8 mouse cellular contexts compared by ENCODE assay signal in genomic region chr9:57764147-57764973, GRCm38 (mm10). TPM values are rescaled to one million over a fixed set of nuclear protein-coding genes. Genes with fewer than 3 reads are reported as not detected.
A peak's percentile ranks its signal among the peaks of the same experiment; 100 is the strongest.
DNase-seq lines count a peak whose midpoint lies in the region; ATAC-seq and TF ChIP-seq lines count a peak whose summit lies in the region.

No protein-coding gene starts in this region.

- peak; percentile 52 for ATAC-seq in embryonic facial prominence, embryonic 15.5 days (ENCODE audit: insufficient number of reproducible peaks, low FRiP score, low TSS enrichment, low read depth)
- peak; percentile 63 for ATAC-seq in limb, embryonic 14.5 days (ENCODE audit: low FRiP score, low read depth)
- ATAC-seq in midbrain, embryonic 15.5 days (replicated peaks), result peak; percentile 56

- peak overlapping the region; percentile 99 for H3K27ac ChIP-seq in embryonic facial prominence, embryonic 15.5 days (replicated peaks)
- H3K27ac ChIP-seq in heart, adult 2 months, result peak overlapping the region; percentile 100
- H3K27ac ChIP-seq in limb, embryonic 14.5 days (replicated peaks; ENCODE audit: low read depth, low read length), result peak overlapping the region; percentile 97
- H3K27ac ChIP-seq in midbrain, embryonic 15.5 days, result peak overlapping the region; percentile 98

- peak overlapping the region; percentile 96 for H3K4me2 ChIP-seq in embryonic facial prominence, embryonic 15.5 days (replicated peaks)
- peak overlapping the region; percentile 95 for H3K4me2 ChIP-seq in limb, embryonic 14.5 days (replicated peaks; ENCODE audit: low read depth, low read length, severe bottlenecking)
- peak overlapping the region; percentile 97 for H3K4me2 ChIP-seq in midbrain, embryonic 15.5 days

- TF ChIP-seq CTCF in heart, adult 2 months (IDR thresholded peaks at IDR 0.05), result 0 out of 2 replicates have a peak, but pooled peaks have one; percentile 10

- H3K79me2 ChIP-seq in heart, adult 2 months (replicated peaks; ENCODE audit: control insufficient read depth, insufficient read depth, low read length), result peaks cover 7% of the 10 kb centered on the region

- H3K27me3 ChIP-seq in embryonic facial prominence, embryonic 15.5 days, result no peaks in the 10 kb centered on the region
- H3K27me3 ChIP-seq in heart, adult 2 months (ENCODE audit: control insufficient read depth, insufficient read depth, low read length), result no peaks in the 10 kb centered on the region
- H3K27me3 ChIP-seq in limb, embryonic 14.5 days (ENCODE audit: control insufficient read depth, insufficient read depth, low read length), result no peaks in the 10 kb centered on the region
- no peaks in the 10 kb centered on the region for H3K27me3 ChIP-seq in midbrain, embryonic 15.5 days (replicated peaks)
- no peaks in the 10 kb centered on the region for H3K27me3 ChIP-seq in splenic B cell, adult 2 months (ENCODE audit: control insufficient read depth, insufficient read depth, low read length, poor library complexity, severe bottlenecking)

- H3K4me3 ChIP-seq in embryonic facial prominence, embryonic 15.5 days (replicated peaks), result peak overlapping the region; percentile 82
- peak overlapping the region; percentile 74 for H3K4me3 ChIP-seq in heart, adult 2 months
- H3K4me3 ChIP-seq in limb, embryonic 14.5 days (replicated peaks; ENCODE audit: low read length), result peak overlapping the region; percentile 94
- peak overlapping the region; percentile 59 for H3K4me3 ChIP-seq in midbrain, embryonic 15.5 days

- peak overlapping the region; percentile 91 for H3K9ac ChIP-seq in embryonic facial prominence, embryonic 15.5 days
- H3K9ac ChIP-seq in heart, adult 2 months (ENCODE audit: low read depth, low read length), result peak overlapping the region; percentile 98
- H3K9ac ChIP-seq in limb, embryonic 14.5 days (ENCODE audit: low read depth, low read length, severe bottlenecking), result peak overlapping the region; percentile 97
- H3K9ac ChIP-seq in midbrain, embryonic 15.5 days, result peak overlapping the region; percentile 75

- intact Hi-C loops in heart, adult 2 months (cut with DNase I), result loop anchor here (2.0 to 5.0 kb wide), 4 partner anchors 72 to 233 kb away; partner anchors contain the start of genes Arid3b and Ubl7

- 0 out of 2 replicates have a peak, but pooled peaks have one; percentile 15 for TF ChIP-seq EP300 in heart, adult 2 months (IDR thresholded peaks at IDR 0.05; ENCODE audit: insufficient read depth, low read depth, low read length)

- DNase-seq in retina, adult 2 months (ENCODE audit: low read depth, low spot score), result peak; percentile 32
- no peak for DNase-seq in retina, embryonic 14.5 days (ENCODE audit: low spot score)
- peak; percentile 77 to 81 for DNase-seq in heart, adult 2 months
- peak; percentile 88 for DNase-seq in kidney, adult 9 months
- peak; percentile 71 for DNase-seq in limb, embryonic 14.5 days (ENCODE audit: low spot score)
- DNase-seq in splenic B cell, adult 2 months (ENCODE audit: low read depth, low spot score), result peak; percentile 34

- H3K9me3 ChIP-seq in embryonic facial prominence, embryonic 15.5 days (replicated peaks), result no peaks in the 10 kb centered on the region
- H3K9me3 ChIP-seq in limb, embryonic 14.5 days (ENCODE audit: control insufficient read depth, low read length), result no peaks in the 10 kb centered on the region
- H3K9me3 ChIP-seq in midbrain, embryonic 15.5 days, result no peaks in the 10 kb centered on the region

- H3K36me3 ChIP-seq in embryonic facial prominence, embryonic 15.5 days, result peaks cover 18% of the 10 kb centered on the region
- H3K36me3 ChIP-seq in heart, adult 2 months (ENCODE audit: control insufficient read depth, insufficient read depth, low read length), result peaks cover 16% of the 10 kb centered on the region
- H3K36me3 ChIP-seq in limb, embryonic 14.5 days (ENCODE audit: control insufficient read depth, insufficient read depth, low read length), result peaks cover 27% of the 10 kb centered on the region
- H3K36me3 ChIP-seq in midbrain, embryonic 15.5 days (replicated peaks), result peaks cover 13% of the 10 kb centered on the region
- peaks cover 10% of the 10 kb centered on the region for H3K36me3 ChIP-seq in splenic B cell, adult 2 months (ENCODE audit: control insufficient read depth, insufficient read depth, low read length, poor library complexity, severe bottlenecking)

- no peak for TF ChIP-seq POLR2A in heart, adult 2 months (IDR thresholded peaks at IDR 0.05; ENCODE audit: insufficient read depth, low read depth, low read length)
- TF ChIP-seq POLR2A in limb, embryonic 14.5 days (IDR thresholded peaks at IDR 0.05; ENCODE audit: borderline replicate concordance, extremely low read depth, insufficient read depth, insufficient read length), result no peak

- peaks cover 35% of the 10 kb centered on the region for H3K4me1 ChIP-seq in embryonic facial prominence, embryonic 15.5 days
- peaks cover 21% of the 10 kb centered on the region for H3K4me1 ChIP-seq in heart, adult 2 months (ENCODE audit: control insufficient read depth, insufficient read depth, low read length)
- peaks cover 32% of the 10 kb centered on the region for H3K4me1 ChIP-seq in limb, embryonic 14.5 days (ENCODE audit: control insufficient read depth, insufficient read depth, low read length)
- H3K4me1 ChIP-seq in midbrain, embryonic 15.5 days, result peaks cover 39% of the 10 kb centered on the region

- under 1% methylated on average over 57 of the region's 57 CpGs for WGBS in embryonic facial prominence, embryonic 15.5 days
- under 1% methylated on average over 57 of the region's 57 CpGs for WGBS in heart, adult 2 months
- under 1% methylated on average over 52 of the region's 57 CpGs for WGBS in limb, embryonic 14.5 days
- under 1% methylated on average over 57 of the region's 57 CpGs for WGBS in midbrain, embryonic 15.5 days

RNA-seq across cellular contexts. Expression of gene Clk3, which starts 1.3 kb away (rescaled TPM):
- polyA plus RNA-seq in embryonic facial prominence, embryonic 15.5 days (2015; fragmentation: Nextera tagmentation; extraction: Ambion mirVana), result 78.4 and 80.2 TPM in 2 replicates
- 10 to 100 TPM; 27.6 to 33.8 TPM for total RNA-seq in heart, adult 2 months (2021)
- polyA plus RNA-seq in heart, adult 2 months (2012; rRNA removed), result 61.7 and 124 TPM in 2 replicates
- 133 and 146 TPM in 2 replicates for polyA plus RNA-seq in limb, embryonic 14.5 days (2012; rRNA removed)
- 56.1 and 76.3 TPM in 2 replicates for polyA plus RNA-seq in limb, embryonic 14.5 days (2014; fragmentation: Nextera tagmentation; extraction: Ambion mirVana)
- polyA plus RNA-seq in midbrain, embryonic 15.5 days (2015; fragmentation: Nextera tagmentation; extraction: Ambion mirVana), result 75.4 and 86.2 TPM in 2 replicates

RNA-seq across cellular contexts. Expression of gene Edc3, which starts 56.0 kb away (rescaled TPM):
- 32.4 and 33.2 TPM in 2 replicates for polyA plus RNA-seq in embryonic facial prominence, embryonic 15.5 days (2015; fragmentation: Nextera tagmentation; extraction: Ambion mirVana)
- 1 to 10 TPM; 5.3 to 5.7 TPM for total RNA-seq in heart, adult 2 months (2021)
- polyA plus RNA-seq in heart, adult 2 months (2012; rRNA removed), result 5.5 and 6.6 TPM in 2 replicates
- polyA plus RNA-seq in limb, embryonic 14.5 days (2012; rRNA removed), result 21.0 and 24.4 TPM in 2 replicates
- polyA plus RNA-seq in limb, embryonic 14.5 days (2014; fragmentation: Nextera tagmentation; extraction: Ambion mirVana), result 25.7 and 27.7 TPM in 2 replicates
- polyA plus RNA-seq in midbrain, embryonic 15.5 days (2015; fragmentation: Nextera tagmentation; extraction: Ambion mirVana), result 35.7 and 36.8 TPM in 2 replicates
